Mouse (Mus musculus) layer of hippocampus, adult 8-10 months (tissue): ENCODE data around the gene Pik3c2b. TPM values are rescaled to one million over a fixed set of nuclear protein-coding genes. Genes with fewer than 3 reads are reported as not detected.
A peak's percentile ranks its signal among the peaks of the same experiment; 100 is the strongest.
"Not testable (repeated sequence)": the region's sequence is repeated elsewhere in the genome, so short reads cannot be mapped to it uniquely, and the experiment has no call there.

ENCODE experiments used
- DNase-seq, 2 experiments: peaks; one replicate each; pipeline ENCODE4 v3.0.0; 2022; ENCODE audit warnings: low spot score in 2 of 2
- total RNA-seq, 4 experiments: library from RNA; stranded (reverse); gene quantifications; 2 replicates each; pipeline ENCODE4 v1.2.4; 2022

Pik3c2b gene
- total RNA-seq: 10 to 100 TPM; 15.9 to 17.6 (median 16.4) TPM

DNA sequence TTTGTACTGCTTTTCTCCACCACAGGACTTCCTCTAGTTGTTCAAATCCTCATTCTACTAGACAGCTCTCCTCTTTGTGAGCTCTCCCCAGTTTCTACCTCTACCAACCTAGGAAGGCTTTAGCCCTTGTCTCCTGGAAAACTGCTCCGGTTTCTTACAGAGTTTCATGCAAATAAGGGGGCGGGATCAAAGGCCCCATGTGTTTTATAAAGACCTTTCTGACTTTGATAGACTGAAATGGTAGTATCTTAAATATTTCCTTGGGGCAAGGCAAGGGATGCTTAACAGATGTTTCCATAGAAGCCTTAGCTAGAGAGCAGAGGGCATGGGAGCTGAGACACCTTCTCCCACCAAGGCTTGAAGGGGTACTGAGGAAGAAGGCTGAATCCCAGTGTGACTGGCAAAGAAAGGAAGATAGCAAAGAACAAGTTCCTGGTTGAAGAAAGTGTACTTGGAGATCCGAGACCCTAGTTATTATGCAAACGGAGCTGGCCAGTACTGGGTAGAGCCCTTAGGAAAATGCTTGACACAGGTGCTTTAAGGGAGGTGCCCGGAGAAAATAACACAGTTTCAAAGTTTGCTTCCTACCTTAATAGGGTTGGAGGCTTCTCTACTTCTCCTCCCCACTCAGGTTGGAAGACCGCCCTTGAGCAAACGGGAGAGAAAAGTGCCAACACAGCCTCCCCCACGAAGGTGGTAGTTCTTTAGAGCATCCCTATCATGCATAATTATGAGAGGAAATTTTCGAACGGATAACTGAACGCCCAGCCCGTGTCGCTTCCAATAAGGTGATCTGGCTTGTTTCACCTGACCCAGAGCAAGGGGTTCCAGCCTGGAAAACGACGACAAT is at the start of gene Pik3c2b:
TSS of gene Pik3c2b (plus strand) at position 657 of the 850 bp plus-strand sequence.
- DNase-seq: no peak

DNA sequence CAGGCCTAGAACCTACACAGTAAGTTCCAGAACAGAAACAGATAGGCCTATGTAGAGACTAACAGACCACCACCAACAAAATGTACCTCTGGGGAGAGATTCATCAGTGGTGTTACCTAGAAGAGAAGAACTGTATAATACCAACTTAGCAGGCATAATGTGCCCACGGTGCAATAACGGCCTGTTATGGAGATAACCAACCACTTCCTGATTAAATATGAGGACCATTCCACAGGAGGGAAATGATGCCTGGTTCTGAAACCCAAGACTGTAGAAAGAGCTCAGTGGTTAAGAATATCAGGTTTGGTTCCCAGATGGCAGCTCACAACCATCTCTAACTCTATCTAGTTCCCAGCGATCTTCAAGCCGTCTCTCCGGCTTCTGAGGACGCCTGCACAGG is 45.1 kb upstream of the Pik3c2b start:
- no peak for DNase-seq

DNA sequence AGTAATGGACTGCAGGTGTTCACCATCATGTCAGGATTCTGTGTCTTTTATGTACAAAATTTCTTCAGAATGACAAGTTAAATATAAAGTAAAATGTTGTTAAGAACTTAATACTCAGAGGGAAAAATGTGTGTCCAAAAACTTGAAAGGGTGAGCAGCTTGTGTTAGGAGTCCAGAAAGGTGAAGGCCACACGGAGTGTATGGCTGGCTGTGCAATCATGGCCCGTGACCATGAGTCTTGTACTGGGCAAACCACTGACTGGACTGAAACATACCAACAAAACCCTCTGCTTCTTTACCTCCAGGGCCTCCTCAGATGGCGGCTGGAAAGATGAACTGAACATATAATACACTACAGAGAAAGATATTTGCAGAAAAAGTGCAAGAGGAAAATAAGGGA is 38.9 kb upstream of the Pik3c2b start:
- DNase-seq: no peak

DNA sequence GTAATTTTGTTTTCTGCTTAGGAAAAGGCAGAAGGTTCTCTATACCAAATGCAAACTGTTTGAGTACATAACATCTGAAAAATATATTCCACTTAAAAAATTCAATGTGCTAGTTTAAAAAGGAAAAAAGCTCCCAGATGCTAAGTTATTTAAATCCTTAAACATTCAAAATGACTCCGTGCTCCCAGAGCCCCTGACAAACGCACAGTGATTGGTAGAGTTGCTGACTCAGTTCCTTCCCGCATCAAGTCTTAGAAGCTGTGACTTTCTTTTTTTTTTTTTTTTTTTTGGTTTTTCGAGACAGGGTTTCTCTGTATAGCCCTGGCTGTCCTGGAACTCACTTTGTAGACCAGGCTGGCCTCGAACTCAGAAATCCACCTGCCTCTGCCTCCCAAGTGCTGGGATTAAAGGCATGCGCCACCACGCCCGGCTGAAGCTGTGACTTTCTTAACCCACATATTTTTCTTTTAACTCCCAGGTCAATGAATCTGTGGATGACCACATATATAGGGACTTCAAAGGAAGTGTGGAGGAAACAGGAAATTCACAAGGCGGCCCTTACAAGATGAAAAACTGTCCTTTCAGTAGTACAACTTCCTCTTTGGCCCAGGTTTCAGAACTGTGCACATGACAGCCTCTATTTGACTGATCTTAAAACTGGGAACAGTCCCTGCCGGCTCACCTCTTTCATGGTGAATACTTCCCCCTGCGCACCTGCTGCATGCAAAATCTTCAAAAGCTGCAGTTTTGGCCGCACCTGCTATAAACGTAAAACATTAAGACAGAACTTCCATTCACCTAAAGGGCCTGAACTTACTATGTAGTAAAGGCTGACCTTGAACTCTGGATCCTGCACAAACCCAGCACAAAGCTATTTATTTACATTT is 33.3 kb upstream of the Pik3c2b start:
- no peak for DNase-seq

DNA sequence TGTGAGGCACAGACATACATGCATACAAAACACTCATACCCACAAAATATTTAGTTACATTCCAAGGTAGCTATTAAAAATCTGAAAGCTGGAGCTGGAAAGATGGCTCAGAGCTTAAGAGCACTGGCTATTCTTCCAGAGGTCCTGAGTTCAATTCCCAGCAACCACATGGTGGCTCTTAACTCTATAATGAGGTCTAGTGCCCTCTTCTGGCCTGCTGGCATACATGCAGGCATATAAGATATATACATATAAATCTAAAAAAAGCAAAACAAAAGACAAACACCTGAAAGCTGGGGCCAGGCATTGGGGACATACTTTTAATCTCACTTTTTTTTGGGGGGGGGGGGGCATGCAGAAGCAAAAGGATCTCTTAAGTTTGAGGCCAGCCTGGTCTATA is 32.1 kb upstream of the Pik3c2b start:
- DNase-seq: no peak

DNA sequence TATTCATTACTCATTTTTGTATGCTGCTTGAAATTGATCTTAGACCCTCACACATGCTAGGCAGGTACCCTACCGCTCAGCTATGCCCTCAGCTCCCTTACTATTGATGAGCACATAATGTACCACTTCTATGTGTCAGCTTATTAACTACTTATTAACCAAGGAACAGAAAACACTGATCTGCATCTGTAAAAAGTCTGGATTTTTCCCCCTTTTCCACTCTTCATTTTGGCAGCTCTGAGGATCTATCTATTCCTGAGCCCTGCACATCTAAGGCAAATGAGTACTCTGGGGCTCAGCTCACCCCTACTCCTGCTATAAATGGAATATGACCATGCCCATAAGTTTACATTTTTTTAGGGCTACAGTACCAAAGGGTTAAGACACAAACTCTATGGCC is 31.3 kb upstream of the Pik3c2b start:
- DNase-seq: no peak

DNA sequence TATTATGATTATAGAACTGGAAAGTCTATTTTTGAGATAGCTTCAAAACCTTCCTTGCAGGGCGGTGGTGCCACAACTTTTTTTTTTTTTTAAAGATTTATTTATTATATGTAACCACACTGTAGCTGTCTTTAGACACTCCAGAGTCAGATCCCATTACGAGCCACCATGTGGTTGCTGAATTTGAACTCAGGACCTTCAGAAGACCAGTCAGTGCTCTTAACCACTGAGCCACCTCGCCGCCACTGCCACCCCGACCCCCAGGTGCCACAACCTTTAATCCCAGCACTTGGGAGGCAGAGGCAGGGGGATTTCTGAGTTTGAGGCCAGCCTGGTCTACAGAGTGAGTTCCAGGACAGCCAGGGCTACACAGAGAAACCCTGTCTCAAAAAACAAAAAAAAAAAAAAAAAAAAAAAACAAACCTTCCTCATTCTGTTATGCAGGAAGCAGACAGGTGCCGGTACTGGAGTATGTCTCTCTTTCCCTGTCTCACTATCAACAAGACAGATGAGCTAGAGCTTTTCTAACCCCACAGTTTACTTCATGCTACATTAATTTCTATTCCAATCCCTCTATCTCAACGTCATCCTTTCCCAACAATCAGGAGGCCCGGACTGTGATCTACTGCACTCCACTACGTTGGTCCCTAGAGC is 28.6 kb upstream of the Pik3c2b start:
- DNase-seq: no peak

DNA sequence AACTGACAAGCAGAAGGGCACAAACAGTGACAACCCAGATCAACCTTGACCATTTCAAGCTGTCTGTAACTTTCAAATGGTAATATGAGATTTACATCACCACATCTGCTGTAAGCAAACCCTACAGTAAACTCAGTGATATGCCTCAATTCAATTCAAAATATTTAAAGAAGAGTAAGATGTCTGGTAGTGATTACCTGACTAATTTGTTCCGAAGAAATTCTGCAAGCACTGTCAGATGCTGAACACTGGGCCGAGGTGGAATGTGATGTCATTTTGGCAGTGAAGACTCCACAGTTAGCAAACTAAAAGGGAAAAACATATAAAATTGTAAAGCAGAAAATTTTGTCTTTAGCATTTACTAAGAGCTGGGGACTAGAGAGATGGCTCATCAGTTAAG is 26.9 kb upstream of the Pik3c2b start:
- no peak for DNase-seq

DNA sequence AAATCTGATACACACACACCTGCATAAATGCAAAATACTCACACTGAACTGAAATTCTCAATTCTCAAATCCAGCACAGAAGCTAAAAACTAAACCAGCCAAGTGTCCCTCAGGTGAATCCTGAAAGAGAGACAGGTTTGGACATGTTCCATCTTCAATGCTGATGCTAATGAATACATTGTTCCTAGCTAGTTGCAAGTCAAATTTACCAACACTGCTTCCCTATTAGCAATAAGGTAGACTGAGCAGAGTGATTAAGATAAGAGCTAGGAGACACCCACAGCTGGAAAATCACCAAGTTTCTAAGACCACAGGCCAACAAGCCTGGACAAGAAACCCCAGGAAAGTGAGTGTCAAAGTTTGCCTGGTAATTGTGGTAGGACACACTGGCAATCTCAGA is 26.2 kb upstream of the Pik3c2b start:
- no peak for DNase-seq

DNA sequence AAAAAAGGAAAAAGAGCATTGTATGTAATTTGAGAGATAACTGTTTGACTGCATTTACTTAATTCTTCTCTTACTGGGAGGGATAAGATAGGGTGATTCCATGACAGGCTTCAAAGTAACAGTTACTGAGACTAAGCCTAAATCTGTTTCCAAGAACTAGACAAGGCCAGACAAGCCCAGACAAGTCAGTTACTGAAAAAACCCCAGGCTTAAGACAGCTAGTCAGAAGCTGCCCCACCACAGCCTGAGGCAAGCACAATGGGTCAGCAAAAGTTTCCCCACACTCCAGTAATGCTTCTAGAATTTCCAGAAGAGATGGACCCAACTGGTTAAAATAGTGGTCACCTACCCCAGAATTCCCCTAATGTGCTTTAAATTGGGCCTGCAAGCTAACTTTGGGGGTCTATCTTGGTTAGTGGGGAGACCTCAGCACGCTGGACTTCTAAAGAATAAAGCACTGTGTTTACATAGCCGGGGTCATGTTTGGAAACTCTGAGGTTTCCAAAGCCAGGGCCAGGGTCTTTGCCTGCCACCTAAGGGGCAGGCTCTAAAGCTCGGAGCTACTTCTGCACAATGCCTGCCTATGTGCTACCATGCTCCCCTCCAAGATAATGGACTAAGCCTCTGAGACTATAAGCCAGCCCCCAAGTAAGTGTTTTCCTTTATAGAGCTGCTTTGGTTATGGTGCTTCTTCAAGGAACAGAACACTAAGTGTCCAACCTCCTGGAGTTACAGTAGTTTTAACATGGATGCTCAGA is 25.2 kb upstream of the Pik3c2b start:
- DNase-seq: no peak

DNA sequence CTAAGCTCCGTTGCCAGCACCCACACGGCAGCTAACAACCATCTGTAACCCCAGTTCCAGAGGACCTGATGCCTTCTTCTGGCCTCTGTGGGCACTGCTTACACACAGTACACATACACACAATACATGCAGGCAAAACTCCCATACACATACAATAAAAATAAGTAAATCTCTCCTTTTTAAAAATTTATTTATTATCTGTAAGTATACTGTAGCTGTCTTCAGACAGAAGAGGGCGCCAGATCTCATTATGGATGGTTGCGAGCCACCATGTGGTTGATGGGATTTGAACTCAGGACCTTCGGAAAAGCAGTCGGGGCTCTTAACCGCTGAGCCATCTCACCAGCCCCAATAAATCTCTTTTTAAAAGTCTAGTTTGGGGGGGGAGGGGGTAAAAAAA is 24.1 kb upstream of the Pik3c2b start:
- DNase-seq: no peak

DNA sequence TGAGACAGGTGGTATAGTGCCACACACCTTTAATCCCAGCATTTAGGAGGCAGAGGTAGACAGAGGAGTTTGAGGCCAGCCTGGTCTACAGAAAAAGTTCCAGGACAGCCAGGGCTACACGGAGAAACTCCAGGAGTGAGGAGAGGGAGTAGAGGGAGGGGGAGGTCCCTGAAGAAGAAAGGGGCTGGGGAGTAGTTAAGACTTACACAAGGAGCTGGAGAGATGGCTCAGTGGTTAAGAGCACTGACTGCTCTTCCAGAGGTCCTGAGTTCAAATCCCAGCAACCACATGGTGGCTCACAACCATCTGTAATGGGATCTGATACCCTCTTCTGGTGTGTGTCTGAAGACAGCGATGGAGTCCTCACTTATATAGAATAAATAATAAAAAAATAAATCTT is 23.5 kb upstream of the Pik3c2b start:
- DNase-seq: not testable (repeated sequence)

DNA sequence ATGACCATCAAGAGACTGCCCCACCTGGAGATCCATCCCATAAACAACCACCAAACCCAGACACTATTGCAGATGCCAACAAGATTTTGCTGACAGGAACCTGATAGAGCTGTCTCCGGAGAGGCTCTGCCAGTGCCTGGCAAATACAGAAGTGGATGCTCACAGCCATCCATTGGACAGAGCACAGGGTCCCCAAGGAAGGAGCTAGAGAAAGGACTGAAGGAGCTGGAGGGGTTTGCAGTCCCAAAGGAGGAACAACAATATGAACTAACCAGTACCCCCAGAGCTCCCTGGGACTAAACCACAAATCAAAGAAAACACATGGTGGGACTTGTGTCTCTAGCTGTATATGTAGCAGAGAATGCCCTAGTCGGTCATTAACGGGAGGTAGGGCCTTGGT is 21.7 kb upstream of the Pik3c2b start:
- not testable (repeated sequence) for DNase-seq

DNA sequence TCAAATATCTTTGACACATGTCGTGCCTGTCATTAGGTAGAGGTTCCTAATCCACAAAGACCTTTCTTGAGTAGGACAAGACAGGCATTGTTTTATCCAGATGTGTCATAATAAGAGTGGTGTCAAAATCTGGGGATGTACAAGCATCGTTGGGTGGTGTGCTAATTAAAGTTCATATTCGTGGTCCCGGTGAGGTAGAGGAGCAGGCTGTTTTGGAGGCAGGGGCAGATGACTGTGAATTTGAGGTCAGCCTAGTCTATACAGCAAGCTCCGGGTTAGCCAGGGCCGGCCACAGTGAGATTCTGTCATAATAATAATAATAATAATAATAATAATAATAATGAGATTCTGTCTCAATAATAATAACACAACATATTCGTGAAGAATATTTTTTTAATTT is 21.0 kb upstream of the Pik3c2b start:
- DNase-seq: no peak

DNA sequence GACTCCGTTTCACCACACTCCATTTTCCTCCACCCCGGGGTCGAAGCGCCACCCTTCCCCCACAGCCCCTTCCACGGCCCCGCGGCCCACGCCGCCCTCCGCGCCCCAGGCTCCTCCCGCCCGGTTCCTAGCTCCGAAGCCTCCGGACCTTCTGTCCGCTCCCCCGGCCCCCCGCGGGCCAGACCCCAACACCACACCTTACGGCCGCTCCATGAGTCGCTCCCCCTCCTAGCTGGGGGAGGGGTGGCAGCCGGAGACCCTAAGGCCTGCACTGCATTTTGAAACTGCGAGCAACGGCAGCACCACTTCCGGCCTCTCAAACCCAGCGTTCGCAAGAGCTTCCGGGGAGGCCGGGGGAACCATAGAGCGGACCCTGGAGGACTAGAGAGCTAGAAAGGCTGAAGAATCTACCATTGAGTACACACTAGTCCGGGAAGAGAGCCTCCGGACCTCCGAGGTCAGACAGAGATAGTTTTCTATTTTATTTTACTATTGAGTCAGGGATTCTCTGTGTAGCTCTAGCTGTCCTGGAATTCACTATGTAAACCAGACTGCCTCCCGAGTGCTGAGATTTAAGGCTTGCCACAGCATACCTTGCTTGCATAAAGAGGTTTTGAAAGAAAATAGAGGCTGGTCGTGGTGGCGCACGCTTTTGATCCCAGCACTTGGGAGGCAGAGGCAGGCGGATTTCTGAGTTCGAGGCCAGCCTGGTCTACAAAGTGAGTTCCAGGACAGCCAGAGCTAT is 20.2 kb upstream of the Pik3c2b start:
- DNase-seq: peak; percentile 83 to 88

DNA sequence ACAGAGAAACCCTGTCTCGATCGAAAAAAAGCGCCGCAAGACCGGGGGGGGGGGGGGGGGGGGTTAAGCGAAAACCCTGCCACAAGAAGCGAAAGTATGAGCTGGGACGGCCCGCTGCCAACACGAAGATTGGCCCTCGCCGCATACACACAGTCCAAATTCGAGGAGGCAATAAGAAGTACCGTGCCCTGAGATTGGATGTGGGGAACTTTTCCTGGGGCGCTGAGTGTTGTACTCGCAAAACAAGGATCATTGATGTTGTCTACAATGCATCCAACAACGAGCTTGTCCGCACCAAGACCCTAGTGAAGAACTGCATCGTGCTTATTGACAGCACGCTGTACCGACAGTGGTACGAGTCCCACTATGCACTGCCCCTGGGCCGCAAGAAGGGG is 19.7 kb upstream of the Pik3c2b start:
- not testable (repeated sequence) for DNase-seq

DNA sequence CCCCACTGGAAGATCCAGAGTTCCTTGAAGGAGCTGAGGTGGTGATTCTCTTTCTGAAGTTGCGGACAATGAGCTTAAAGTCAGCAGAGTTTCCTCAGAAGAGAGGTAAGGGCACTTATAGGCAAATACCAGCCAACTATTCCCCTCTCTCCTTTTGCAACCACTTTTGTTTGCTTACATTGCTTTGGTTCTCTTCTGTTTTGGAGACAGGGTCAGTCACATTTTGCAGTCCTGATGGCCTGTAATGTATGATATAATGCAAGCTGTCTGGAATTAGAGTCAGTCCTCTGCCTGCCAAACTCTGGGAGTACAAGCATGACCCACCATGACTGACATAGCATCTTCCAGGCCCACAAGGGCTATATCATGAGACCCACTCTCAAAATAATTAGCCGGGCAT is 18.3 kb upstream of the Pik3c2b start:
- DNase-seq: no peak

DNA sequence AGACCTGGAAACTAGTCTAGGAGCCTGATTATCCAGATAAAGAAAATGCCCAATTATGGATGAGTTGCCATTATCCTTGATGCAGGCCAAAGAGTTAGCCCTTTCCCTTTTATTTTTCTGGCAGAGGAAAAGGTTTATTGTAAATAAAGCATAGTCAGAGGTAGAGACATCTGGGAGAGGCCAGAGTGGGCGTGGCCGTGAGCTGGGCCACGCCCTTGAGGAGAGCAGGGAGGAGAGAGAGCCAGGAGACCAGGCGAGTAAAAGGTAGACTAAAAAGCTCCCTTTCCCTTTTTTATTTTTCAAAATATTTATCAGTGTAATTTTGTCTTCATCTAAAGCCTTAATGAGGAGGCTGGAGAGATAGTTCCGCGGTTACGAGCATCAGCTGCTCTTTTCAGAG is 17.5 kb upstream of the Pik3c2b start:
- DNase-seq: no peak

DNA sequence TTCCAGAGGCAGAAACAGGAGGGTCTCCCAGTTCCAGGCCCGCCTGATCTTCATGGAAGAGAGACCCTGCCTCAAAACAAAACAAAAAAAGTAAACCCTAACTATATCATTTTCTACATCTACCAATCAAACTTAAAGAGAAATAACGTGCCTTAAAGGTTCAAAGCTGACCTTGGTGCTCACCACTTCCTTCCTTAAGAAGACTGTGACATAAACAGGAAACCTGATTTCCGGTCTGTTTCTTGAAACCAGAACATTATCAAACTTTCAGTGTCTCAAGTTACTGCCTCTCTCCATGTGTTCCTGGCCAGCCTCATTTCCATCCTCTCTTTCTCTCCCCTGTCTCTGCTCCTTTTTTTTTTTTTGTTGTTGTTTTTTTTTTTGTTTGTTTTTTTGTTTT is 15.7 kb upstream of the Pik3c2b start:
- DNase-seq: no peak

DNA sequence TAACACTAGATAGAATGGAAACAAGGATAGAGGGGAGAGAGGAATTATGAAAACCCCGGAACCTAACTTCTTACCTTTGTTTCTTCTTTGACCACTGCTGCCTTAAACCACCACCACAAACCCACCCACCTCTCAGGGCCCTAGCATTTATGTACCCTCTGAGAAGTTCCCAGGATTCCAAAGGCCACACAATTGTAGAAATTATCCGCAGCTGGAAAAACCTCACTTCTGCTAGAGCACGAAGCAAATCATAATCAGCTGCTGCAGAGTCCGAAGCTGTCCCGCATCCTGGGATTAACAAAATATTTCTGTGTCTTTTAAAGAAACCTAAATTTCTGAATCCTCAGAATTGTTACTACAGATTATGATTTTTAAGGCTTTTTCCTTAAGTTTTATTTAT is 15.0 kb upstream of the Pik3c2b start, which contains the start of gene Mdm4:
TSS of gene Mdm4 (minus strand) at position 101 of the 400 bp plus-strand sequence.
- DNase-seq: no peak

DNA sequence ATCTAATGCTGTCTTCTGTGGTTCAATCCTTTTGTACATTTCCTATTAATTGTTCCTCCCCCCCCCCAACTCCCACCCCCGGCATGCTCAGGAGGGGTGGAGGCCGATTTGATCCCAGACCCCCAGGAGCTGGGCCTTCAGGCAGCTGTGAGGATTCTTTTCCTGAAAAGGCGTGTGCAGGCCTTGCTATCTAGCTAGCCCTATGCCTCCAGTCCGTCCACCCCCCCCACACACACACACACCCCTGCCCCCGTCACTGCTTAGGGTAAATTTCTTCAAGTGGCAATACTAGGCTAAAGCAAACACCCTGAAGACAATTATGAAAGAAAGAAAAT is 12.5 kb upstream of the Pik3c2b start:
- DNase-seq: no peak
